Mouse (Mus musculus) retina, postnatal 1 day (tissue): Measurements from ENCODE around the gene Zfand6.
A peak's percentile ranks its signal among the peaks of the same experiment; 100 is the strongest.

Source experiments
- DNase-seq: peaks from one replicate; pipeline ENCODE4 v3.0.0-alpha.2; 2012

The Zfand6 gene

DNA sequence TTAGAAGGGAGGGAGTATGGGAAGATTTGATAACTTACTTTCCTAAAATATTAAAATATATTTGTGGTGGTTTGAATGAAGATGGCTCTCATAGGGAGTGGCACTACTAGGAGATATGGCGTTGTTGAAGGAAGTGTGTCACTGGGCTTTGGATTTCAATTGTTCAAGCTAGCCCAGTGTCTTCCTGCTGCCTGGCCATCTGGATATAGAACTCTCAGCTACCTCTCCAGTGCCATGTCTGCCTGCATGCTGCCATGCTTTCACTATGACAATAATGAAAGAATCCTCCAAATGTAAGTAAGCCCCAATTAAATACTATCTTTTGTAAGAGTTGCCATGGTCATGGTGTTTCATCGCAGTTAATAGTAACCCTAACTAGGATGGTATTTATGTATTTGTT, 40.7 kb downstream of the Zfand6 start:
- no peak for DNase-seq

DNA sequence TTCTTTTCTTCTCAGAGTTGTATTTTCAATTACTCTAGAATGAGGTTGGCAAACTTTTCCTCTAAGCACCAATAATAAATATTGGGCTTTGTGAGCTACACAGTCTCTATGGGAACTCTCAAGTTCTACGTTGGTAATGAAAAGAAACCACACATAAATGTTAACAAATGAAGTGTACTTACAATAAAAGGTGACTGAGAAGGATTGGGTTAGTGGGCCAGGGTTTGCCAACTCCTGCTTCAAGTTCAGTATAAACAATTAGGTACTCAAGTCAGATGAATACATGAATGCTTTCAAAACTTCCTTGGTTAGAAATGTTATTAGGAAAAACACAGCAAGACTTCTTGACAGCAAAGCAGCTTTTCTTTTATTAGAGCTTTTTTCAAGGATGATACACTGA, 43.5 kb downstream of the Zfand6 start:
- no peak for DNase-seq

DNA sequence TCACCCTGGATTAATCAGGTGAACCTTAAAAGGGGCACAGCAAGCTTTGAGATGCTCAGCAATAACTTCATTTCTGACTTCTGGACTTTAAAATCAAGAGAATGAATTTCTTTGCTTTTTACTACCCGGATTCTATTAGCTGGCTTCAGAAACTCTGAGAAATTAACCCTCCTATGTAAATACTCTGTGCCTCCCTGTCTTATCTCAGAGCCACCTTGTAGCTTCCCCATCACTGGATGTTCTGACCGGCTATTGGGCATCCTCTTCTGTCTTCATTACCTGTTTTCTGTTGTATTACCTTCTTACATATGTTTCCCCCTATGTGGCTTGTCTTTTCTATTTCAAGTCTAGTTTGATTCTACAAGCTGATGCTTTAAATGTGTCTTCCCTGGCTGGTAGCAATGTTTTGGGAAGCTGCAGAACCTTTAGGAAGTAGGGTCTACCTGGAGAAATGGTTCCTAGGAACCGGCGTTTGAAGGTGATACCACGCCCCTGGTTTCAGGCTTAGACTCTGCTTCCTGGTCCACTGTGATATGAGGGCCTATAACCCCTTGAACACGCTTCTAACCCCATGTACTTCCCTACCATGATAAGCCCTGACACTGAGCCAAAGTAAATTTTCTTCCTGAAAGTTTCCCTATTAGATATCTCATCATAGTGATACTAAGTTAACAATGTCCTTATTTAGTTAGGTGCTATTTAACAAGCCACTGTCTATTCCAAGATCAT, 46.3 kb downstream of the Zfand6 start:
- DNase-seq: no peak

DNA sequence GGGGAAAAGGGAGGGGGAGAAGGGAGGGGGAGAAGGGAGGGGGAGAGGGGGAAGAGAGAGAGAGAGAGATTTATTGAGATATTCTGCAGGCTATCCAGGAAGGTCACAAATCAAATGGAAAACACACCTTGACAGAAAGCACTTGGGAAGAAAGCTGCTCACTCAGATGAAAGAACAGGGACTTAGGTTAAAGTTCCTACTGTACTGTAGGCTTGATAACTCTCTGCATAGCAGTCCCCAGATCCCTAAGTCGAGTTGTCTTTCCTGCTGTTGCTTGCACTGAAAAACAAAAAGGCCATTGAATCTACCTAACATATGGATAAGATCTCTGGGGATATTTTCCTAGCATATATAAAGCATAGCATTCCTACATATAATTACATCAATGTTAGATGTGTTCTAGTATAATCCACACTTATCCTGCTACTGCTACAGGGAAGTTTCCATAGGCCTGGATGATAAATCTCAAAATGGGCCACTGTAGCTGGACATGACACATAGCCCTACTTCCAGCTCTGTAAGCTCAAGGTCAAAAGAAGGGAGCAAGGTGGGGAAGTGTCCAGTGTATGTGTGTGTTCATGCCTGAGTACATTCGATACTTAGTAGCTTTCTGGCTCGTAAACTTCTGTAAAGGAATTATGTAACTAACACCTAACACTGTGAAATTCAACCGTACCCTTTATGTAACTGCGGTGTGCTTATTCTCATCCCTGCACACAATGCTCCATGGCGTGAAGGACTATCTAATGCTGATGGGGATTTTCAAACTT, 47.4 kb downstream of the Zfand6 start:
- peak; percentile 13 for DNase-seq

DNA sequence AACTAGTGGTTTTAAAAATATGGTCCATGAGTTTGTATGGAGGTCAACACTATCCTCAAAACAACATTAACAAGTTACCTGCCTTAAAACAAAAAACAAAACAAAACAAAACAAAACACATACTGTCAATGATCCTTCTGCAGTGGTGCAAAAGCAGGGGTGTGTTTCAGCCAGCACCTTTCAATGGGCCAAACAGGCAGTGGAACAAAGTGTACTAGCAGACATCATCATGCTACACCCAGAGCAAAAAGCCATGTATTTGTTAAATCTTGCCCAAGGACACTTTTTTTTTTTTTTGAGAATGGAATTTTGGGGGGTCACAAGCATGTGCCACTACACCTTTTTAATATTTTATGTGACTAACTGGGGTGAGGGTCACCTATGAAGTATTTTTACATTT, 52.8 kb downstream of the Zfand6 start:
- DNase-seq: no peak

DNA sequence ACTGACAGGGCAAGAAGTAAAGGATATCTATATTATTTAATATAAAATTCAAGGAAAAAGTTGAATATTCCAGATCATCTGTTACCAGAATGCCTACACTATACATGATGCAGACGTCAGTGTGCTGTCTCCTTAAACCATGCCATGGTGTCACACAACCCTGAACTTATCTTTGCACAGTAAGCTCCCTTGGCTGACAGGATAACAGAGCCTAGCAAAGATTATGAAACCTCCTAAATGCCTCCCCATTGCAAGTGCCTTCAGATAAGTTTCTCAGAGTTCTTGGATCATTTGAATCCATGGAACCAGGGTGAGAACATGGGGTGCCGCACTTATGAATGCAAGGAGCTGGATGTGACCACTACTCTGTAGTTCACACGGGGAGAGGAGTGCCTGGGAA, 57.9 kb downstream of the Zfand6 start:
- no peak for DNase-seq

DNA sequence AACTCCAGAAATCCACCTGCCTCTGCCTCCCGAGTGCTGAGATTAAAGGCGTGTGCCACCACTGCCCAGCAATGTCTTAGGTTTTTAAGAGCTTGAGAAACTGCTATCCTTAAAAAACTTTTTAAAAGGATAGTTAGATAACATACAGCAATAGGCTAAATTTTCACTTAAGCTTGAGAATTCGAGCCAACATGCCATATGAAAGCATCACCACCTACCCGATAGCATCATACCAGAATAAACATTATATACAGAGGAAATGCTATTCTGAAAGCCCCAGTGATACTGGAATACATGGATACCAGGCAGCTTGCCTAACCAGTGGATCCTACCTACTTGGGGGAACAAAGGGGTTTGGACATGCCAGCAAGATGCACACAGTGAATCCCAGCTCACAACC, 66.0 kb downstream of the Zfand6 start:
- no peak for DNase-seq

DNA sequence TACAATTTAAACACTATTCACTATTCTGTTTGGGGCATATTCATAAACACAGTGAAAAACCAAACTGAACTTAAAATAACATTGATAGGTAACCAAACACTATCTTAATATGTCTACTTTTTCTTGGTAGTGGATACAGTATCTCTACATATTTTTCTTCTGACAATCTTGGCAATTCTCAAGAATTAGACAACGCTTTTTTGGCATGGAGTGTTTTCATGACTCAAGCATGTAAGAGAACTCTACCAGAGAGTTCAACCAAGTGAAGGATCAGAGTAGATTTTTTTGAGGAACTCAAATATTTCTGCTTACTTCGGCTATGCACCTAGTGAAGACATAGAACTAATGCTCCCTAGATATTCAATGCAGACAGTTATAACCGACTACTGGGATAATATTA, 68.8 kb downstream of the Zfand6 start:
- DNase-seq: no peak

DNA sequence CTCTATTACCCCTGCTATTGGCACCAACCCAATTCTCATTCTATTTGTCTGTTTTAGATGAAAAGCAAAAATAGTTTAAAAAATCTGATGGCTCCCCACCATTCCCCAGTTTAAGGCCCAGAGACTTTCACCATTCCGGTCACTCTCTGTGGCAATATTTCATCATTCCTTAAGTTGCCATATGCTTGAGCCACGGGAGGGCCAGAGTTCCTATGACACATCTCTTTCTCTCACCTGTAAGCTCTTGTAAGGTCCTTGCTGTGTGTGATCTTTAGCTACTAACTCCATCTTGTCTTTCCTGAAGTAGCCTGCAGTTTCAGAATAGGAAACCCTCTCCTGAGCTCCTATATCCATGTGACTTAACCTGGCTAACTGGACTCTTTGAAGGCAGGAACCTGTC, 70.8 kb downstream of the Zfand6 start:
- no peak for DNase-seq

DNA sequence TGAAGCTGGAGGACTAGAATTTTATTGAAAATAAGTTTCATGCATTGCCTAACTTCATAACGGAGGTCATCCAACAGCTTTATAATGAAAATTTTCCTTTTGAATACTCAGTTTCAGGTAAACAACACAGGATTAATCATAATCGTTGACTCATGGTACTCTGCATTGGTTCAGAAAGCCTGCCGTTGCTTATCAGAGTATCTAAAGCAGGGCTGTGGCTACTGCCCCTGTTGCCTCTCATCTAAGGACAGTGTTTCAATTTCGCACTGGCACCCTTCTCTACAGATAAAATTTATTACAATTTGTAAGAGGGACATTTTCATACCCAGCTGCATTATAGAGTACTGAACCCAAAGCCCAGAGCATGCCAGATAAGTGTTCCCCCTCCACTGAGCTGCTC, 77.3 kb downstream of the Zfand6 start:
- DNase-seq: no peak

DNA sequence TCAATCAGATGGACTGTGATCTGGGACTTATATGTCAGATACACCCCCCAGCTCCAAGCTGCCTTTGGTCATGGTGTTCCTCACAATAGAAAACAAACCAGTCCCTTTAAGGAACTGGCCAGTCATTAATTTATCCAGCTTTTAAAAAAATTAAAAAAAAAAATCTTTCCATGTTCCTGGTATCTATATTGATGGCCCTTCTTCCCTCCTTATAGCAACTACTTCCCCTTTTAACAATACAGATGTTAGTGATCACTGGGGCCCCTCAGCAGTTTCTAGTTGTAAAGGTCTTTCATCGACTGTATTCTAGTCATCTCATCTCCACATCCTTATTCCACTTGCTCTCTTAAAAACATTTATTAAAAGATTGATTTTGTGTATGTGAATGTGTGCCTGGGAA, 78.2 kb downstream of the Zfand6 start:
- DNase-seq: no peak

DNA sequence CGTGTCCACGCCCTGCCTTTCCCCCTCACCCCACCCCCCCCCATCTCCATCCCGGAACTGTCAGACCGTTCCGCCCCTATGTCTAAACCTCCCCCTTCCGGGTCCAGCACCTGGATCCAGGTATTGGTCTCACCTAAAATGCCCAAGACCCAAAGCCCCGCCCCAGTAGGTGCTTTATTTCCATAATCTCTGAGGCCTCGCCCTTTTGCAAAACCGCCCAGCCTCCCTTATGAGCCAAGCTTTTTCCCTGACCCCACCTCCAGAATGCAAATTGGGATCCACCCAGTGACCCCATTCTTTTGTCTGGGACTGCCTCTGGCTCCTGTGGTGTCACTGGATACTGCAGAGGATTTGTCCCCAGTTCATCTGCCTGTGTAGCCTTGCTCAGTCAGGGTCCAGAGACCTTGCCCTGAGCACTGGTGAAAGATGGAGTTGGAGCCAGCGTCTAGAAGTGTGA, 83.4 kb downstream of the Zfand6 start, which contains the start of gene Fah:
Gene Fah, minus strand, starts transcription at position 430 of the 457 bp plus-strand sequence.
- peak; percentile 93 for DNase-seq

DNA sequence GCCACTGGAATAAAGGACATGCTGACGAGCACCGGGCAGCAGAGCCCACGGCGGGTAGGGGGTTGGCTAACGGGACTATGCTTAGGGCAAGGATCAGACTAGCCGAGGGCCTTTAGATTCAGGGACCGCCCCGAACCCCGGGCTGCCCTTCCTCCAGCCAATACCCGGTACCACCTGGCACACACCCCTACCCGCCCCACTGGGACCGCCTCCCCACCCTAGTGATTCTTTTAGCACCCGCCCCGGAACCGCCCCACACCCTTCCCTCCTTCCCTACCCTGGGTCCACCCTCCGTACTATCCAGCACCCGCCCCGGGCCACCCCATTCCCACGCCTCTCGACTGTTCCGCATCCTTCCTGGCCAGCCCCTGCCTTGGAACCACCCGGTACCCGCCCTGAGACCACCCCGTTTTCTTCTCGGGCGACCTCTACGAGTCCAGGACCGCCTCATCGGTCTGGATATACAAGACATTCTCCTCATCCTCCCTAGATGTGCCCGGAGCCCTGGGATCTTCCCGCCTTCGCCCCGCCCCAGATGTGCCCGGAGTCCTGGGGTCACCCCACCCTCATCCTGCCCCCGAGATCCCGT, 84.0 kb downstream of the Zfand6 start:
- DNase-seq: peak; percentile 69

DNA sequence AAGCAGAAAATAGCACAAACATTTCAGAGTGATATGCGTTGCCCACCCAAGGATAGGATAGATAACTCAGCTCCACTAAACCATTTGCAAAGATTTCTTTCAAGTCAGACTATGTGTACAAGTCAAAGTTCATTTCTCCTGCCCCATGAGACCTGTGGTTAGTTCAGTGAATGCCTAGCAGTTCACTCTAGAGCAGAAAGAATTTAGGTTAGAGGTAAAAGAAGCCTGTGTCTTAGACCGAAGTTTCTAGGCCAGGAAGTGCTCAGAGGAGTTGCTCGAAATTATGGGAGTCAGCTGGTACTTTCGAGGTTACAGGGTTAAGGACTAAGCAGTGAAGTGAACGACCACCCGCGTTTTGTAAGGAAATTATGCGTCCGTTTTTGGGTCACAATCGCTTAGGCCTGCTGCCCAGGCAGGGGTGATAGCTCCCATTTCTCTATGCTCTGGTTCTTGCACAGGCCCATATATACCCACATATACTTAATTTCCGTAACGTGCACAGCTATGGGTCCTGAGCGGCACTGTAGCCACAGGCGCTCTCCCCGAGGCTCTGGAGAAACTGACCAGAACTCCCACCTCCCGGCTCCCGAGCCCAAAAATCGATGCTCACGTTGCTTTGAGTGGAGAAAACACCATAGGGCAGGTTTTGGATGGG, 84.6 kb downstream of the Zfand6 start:
- peak; percentile 23 for DNase-seq

DNA sequence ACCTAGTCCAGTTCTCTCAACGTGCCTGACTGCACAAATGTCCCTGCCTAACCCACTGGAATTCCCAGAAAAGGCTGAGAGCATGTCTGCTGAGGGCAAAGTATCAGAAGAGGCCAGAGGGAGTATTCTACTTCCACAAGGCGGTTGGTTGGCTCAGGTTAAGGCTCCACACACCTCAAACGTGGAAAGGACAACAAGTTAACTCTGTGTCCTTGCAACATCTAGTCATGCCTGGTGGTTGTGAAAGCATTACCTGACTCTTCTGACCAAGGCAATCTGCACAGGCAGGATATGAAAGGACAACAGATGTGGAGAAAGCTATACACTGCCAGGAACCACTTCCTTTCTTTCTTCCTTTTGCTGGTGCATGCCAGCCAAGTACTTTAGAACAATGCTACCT, 85.3 kb downstream of the Zfand6 start:
- no peak for DNase-seq

DNA sequence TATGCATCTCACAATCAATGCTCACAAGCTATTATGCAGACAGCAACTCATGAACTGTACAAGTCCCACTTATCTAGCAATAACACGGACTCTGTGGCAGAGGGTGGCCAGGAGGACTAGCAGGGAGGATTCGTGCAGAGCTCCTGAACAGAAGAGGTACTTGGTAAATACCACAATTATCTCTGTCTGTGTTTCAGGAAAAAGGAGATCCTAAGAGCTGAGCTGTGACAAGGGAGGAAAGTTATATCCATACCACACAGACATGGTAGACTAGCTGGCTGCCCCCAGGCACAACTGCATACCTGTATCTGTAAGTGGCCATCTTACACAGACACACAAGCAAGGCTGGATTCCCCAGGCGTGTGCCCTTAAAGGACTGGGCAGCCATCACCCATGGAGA, 88.4 kb downstream of the Zfand6 start:
- no peak for DNase-seq

DNA sequence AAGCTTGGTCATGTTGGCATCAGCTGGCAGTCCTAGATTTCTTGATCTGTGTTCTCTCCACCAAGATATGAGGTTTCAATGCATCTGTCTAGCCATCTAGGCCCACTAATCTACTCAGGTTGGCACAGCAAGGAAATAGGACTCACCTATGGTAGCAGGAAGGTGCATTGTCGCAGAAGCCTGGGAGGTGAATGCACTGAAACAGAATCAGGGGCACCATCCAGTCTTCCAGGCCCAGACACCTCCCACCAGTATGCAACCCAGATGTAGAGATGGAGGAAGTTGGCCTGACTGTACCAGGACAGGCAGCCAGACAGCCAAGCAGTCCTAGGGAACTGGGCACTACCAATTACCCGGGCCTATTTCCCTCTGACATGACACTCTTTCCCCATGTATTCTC, 89.1 kb downstream of the Zfand6 start:
- no peak for DNase-seq

DNA sequence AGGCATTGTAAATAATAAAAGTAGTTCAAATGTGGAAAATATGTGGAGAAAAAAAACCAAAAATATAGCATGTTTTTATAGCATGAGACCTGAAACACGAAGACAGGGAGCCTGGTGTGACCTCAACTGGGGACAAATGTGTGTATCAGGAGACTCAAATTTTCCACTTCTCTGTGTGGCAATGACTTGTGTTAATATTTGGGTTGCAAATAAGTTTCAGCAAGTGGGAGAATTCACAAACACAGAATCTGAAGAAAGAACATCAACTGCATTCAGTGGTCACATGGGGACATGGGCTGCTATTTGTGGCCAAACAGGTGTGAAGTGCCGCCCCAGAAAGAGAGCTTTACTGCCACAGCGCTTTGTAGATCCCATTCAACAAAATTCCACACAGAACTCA, 93.1 kb downstream of the Zfand6 start:
- no peak for DNase-seq

DNA sequence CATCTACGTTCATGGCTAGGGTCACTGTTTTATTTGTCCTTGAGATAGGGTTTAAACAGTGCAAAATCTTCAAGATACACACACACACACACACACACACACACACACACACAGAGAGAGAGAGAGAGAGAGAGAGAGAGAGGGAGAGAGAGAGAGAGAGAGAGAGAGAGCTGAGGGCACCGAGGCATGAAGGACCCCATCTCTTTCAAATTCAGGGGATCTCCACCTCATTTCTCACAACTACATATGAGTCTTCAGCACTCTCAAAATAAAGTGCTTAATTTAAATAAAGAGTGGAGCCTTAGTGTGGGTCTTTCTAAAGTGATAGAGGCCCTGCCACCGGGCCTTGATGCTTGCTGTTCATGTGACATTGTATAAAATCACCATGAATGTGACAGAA, 93.8 kb downstream of the Zfand6 start:
- no peak for DNase-seq

DNA sequence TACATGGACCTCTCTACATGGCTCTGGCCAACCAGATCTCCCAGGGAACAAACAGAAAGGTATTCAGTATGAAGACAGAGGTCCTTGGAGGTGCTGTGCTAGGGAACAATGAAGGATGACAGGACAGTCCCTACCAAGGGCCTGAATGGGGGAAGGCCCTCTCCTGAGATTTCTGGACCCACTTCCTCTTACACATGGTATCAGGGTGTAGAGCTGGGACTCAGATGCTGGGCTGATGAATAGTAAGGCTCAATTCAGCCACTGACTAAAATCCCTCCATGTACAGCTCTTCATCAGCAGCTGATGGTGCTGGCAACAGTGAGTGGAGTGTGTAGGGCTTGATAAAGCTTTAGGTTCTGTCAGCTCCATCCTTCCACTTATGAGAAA, 94.8 kb downstream of the Zfand6 start:
- no peak for DNase-seq

DNA sequence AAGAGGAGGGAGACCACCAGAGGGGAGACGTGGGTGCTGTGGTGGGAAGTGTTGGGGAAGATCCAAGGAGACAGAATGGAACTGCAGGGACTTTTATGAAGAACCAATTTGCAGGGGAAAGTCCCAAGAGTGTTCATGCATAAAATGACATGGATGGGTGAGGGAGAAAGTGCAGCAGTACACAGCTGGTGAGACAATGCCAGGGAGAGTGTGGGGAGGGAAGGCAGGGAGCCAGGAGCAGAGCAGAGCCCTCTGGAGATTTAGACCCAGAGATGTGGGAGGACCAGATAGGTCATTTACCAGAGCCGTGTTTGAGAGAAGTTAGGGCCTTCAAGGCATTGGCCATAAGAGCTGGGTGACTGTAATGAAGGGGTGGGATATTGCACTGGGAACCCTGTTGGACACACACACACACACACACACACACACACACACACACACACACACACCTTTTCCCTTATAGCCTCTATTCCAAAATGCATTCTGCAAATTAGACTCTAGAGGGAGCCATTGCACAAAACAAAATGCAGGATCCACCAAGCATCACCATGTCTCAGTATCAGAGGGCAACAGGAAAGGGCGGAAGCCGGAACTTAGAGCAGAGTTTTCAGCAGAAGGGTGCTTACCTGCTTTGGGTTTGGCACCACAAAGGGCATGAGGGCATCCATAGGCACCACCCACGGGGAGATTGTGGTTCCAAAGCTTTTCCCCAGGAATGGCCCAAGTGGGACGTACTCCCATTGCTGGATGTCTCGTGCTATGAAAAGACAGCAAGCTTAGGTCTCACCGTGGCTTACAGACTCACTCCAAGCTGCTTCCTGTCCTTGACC, 95.5 kb downstream of the Zfand6 start:
- DNase-seq: peak; percentile 89

DNA sequence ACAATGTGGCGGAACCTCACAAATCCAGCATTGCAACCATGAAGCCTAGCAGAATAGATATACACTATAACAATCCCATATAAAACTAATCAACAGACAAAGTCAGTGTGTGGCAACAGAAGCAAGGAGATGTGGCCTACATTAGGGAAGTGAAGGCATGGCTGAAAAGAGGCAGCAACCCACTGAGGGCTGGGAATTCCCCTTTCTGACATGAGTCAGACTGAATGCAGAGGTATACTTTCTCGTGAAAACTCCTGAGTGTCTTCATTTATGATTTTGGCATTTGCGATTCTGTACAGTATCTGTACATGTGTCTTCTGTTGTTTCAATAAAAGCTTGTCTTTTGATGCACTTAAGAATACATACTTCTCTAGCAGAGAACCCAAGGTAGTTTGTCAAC, 98.4 kb downstream of the Zfand6 start:
- no peak for DNase-seq

DNA sequence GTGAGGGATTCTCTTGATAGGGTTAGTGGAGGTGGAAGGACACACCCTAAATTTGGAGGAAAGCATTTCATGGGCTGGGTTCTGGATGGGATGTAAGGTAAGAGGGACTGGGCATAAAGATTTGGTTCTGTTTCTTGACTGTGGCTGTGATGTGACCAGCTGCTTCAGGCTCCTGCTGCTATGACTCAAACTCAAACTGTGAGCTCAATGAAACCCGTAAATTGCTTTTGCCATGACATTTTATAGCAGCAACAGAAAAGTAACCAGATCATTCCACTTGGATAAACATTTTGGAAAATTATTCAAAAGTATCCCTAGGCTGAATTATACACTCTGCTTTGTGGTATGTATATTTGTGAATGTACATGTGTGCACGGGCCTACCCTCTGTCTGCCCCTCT, 99.1 kb downstream of the Zfand6 start:
- no peak for DNase-seq
